Mouse (Mus musculus): ENCODE results near the gene Gm20388.

DNA sequence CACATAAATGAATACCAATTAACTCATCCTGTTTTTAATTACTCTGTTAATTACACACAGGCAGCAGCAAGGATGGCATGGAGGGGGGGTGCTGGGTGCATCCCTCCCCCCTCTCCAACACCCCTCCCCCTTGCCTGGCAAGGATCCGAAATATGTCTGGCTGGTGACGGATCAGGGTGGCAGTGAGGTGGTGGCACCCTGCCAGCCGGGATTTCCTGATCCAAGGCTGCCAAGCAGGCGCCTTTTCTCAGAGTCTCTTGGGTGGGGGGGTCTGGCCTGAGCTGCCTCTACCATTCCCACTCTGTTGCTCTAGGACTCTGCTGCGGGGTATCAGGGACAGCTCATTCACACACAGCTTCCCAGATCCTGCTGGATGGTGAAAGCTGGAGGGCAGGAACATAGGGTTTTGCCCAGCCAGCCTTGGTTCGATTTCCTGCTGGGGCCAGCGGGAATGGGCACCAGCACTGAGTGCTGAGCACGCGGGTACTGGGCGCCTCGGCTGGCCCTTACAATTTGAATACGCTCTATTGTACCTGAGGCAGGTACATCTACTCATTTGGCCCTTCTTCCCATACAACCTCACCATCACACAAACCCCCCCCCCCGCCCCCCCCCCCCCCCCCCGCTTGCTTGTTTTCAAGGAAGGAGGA, 2755.2 kb downstream of the Gm20388 start:
- TF ChIP-seq CTCF (IDR thresholded peaks at IDR 0.05; ENCODE audit: low read depth, low read length) (no peak), TAL1 (conservative IDR thresholded peaks at IDR 0.05; ENCODE audit: low read depth, low read length) (no peak), GATA1 (IDR thresholded peaks at IDR 0.05; ENCODE audit: borderline replicate concordance, low read length) (no peak), POLR2AphosphoS5 (IDR thresholded peaks at IDR 0.05; ENCODE audit: insufficient replicate concordance, low read depth, low read length) (no peak), GATA2 (IDR thresholded peaks at IDR 0.05; ENCODE audit: borderline replicate concordance, low read depth, low read length) (no peak)

Measured in G1E (cell line).